Mouse (Mus musculus): ENCODE measurements around the gene Ell. TPM values are rescaled to one million over a fixed set of nuclear protein-coding genes. Genes with fewer than 3 reads are reported as not detected.

The Ell gene
- polyA plus RNA-seq, 1 experiment from 2014 or later = 15.9 TPM

DNA sequence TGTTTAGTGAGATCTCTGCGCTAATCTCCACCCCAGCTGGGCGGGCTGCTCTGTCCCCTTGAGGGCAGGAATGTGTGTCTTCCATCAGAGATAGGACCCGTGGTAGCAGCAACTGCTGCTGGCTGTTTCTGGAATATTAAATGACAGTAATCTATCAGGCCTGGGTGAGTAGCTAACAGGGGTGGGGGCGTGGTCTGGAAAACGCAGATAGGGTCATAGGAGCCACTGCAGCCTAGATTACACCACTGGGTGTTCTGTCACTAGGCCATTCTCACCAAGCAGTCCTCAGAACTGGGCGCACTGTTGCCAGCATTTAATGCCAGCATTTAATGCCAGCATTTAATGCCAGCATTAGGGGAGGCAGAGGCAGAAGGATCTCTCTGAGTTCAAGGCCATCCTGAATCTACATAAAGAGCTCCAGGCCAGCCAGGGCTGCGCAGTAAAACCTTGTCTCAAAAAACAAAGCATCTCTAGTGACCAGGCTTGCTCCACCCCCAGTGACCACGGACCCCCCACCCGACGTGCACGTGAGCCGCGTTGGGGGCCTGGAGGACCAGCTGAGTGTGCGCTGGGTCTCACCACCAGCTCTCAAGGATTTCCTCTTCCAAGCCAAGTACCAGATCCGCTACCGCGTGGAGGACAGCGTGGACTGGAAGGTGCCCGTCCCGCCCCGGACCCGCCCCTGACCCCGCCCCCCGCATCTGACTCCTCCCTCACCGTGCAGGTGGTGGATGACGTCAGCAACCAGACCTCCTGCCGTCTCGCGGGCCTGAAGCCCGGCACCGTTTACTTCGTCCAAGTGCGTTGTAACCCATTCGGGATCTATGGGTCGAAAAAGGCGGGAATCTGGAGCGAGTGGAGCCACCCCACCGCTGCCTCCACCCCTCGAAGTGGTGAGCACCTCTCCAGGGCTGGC lies 38.6 kb upstream of the Ell start:
- peak; percentile 29; the same call in 1 of the 2 replicates for ATAC-seq
- H3K9ac ChIP-seq = 0 out of 2 replicates have a peak overlapping the region, but pooled peaks have one; percentile 17
- peak overlapping the region; percentile 56 for H3K4me2 ChIP-seq (replicated peaks)
- H3K4me3 ChIP-seq (replicated peaks) = peak overlapping the region; percentile 21
- H3K36me3 ChIP-seq = no peaks in the 10 kb centered on the region
- no peaks in the 10 kb centered on the region for H3K9me3 ChIP-seq
- peaks cover 42% of the 10 kb centered on the region for H3K4me1 ChIP-seq (replicated peaks)
- peaks cover 78% of the 10 kb centered on the region for H3K27me3 ChIP-seq (replicated peaks)
- WGBS = 8% methylated on average over 39 of the region's 39 CpGs
- H3K27ac ChIP-seq = no peak overlapping the region

DNA sequence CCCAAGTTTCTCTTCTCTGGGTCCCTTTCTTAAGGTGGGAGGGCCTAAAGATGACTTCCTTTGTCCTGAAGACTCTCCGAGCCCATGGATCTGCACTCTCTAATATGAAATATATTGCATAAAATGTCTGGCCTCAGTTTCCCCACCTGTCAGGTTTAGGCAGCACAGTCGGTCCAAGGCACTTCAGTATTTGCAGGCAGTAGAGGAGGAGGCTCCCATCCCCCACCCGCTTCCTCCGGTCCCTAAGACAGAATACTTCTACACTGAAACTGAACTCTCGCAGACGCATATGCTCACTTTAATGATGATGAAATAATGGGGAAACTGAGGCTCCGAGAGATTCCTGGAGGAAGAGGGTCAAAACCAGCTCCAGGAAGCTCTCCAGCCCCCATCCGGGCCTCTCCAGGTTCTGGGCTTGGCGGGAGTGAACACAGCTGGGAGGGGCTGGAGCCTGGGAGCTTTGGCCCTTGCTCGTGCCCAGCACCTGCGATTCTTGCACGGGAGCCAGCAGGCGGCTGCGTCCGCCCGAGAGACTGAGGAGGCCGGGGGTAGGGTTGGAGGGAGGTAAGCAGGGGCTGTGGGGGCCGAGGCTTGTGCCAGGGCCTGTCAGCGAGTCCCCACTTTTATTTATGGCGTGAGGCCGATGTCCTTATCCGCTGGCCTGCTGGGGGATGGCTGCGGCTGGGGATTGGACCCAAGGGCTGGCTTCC lies 37.3 kb upstream of the Ell start:
- peak overlapping the region; percentile 8; the same call in 1 of the 2 replicates for H3K9ac ChIP-seq
- no peaks in the 10 kb centered on the region for H3K36me3 ChIP-seq
- H3K4me3 ChIP-seq (replicated peaks) = no peak overlapping the region; the same call in 1 of the 2 replicates
- peaks cover 46% of the 10 kb centered on the region for H3K4me1 ChIP-seq (replicated peaks)
- WGBS = 14% methylated on average over 23 of the region's 23 CpGs
- no peak overlapping the region for H3K27ac ChIP-seq
- peaks cover 65% of the 10 kb centered on the region for H3K27me3 ChIP-seq (replicated peaks)
- no peaks in the 10 kb centered on the region for H3K9me3 ChIP-seq
- no peak for ATAC-seq
- peak overlapping the region; percentile 46 for H3K4me2 ChIP-seq (replicated peaks)

- WGBS = 39% methylated on average over 12 of the region's 12 CpGs
- Histone ChIP-seq H3K36me3 (peaks cover 3% of the 10 kb centered on the region), H3K4me1 (replicated peaks) (peaks cover 46% of the 10 kb centered on the region), H3K9ac (peak overlapping the region; percentile 8; the same call in 1 of the 2 replicates), H3K4me2 (replicated peaks) (peak overlapping the region; percentile 46; the same call in 1 of the 2 replicates), H3K4me3 (replicated peaks) (no peak overlapping the region; the same call in 1 of the 2 replicates), H3K27me3 (replicated peaks) (peaks cover 59% of the 10 kb centered on the region), H3K9me3 (no peaks in the 10 kb centered on the region), H3K27ac (no peak overlapping the region)
- no peak for ATAC-seq
These were observed 36.7 kb upstream of the Ell start for GRCm38 (mm10) chr8:70502540-70502939.

DNA sequence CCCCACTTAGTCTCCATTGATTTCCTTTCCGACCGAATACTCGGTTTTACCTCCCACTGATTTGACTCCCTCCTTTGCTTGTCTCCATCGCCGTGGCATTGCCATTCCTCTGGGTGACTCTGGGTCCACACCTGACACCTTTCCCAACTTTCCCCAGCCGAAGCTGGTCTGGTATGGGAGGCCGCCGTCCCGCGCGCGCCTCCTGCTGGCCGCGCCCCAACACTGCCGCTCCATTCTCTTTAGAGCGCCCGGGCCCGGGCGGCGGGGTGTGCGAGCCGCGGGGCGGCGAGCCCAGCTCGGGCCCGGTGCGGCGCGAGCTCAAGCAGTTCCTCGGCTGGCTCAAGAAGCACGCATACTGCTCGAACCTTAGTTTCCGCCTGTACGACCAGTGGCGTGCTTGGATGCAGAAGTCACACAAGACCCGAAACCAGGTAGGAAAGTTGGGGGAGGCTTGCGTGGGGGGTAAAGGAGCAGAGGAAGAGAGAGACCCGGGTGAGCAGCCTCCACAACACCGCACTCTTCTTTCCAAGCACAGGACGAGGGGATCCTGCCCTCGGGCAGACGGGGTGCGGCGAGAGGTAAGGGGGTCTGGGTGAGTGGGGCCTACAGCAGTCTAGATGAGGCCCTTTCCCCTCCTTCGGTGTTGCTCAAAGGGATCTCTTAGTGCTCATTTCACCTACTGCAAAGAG lies 36.1 kb upstream of the Ell start:
- ATAC-seq = peak; percentile 27
- Histone ChIP-seq H3K36me3 (peaks cover 8% of the 10 kb centered on the region), H3K4me1 (replicated peaks) (peaks cover 50% of the 10 kb centered on the region), H3K4me3 (replicated peaks) (no peak overlapping the region), H3K9me3 (no peaks in the 10 kb centered on the region), H3K27ac (no peak overlapping the region), H3K4me2 (replicated peaks) (no peak overlapping the region; the same call in 1 of the 2 replicates), H3K9ac (no peak overlapping the region), H3K27me3 (replicated peaks) (peaks cover 55% of the 10 kb centered on the region)
- WGBS = 16% methylated on average over 46 of the region's 46 CpGs

DNA sequence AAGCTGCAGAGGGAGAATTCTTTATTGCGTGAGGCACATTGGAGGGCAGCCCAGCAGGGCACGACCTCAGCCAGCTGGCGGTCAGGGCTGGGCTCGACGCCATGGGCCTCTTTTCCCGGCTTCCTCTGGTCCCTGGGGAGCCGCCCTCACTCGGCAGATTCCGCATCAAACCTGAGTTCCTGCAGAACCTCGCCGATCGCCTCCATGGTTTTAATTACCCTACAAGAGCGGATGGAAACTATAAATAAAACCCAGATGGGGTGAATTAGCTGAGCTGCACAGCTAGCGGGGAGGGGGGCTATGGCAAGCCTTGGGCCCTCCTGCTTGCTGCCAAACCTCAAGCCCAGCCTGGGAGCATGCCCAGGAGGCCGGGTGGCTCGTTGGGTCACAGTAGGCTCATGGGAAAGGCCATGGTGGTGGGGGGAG lies 35.0 kb upstream of the Ell start:
- no peaks in the 10 kb centered on the region for H3K9me3 ChIP-seq
- 69% methylated on average over 16 of the region's 16 CpGs for WGBS
- H3K27ac ChIP-seq = no peak overlapping the region
- no peak for ATAC-seq
- H3K27me3 ChIP-seq (replicated peaks) = peaks cover 44% of the 10 kb centered on the region
- H3K36me3 ChIP-seq = peaks cover 13% of the 10 kb centered on the region
- H3K9ac ChIP-seq = no peak overlapping the region
- H3K4me2 ChIP-seq (replicated peaks) = no peak overlapping the region
- no peak overlapping the region for H3K4me3 ChIP-seq (replicated peaks)
- peaks cover 59% of the 10 kb centered on the region for H3K4me1 ChIP-seq (replicated peaks)

GRCm38 (mm10) chr8:70504851-70505250 lies 34.4 kb upstream of the Ell start:
- peaks cover 13% of the 10 kb centered on the region for H3K36me3 ChIP-seq
- 78% methylated on average over 3 of the region's 3 CpGs for WGBS
- no peak overlapping the region for H3K9ac ChIP-seq
- ATAC-seq = no peak
- no peak overlapping the region for H3K27ac ChIP-seq
- no peak overlapping the region for H3K4me3 ChIP-seq (replicated peaks)
- H3K27me3 ChIP-seq (replicated peaks) = peaks cover 38% of the 10 kb centered on the region
- H3K4me2 ChIP-seq (replicated peaks) = no peak overlapping the region
- H3K9me3 ChIP-seq = no peaks in the 10 kb centered on the region
- peaks cover 62% of the 10 kb centered on the region for H3K4me1 ChIP-seq (replicated peaks)

GRCm38 (mm10) chr8:70505698-70506327 lies 33.4 kb upstream of the Ell start:
- ATAC-seq = no peak
- Histone ChIP-seq H3K4me2 (replicated peaks) (peak overlapping the region; percentile 92), H3K27me3 (replicated peaks) (peaks cover 29% of the 10 kb centered on the region), H3K9me3 (no peaks in the 10 kb centered on the region), H3K9ac (peak overlapping the region; percentile 93), H3K4me1 (replicated peaks) (peaks cover 58% of the 10 kb centered on the region), H3K4me3 (replicated peaks) (peak overlapping the region; percentile 73), H3K27ac (peak overlapping the region; percentile 96), H3K36me3 (peaks cover 13% of the 10 kb centered on the region)
- WGBS = 34% methylated on average over 32 of the region's 32 CpGs

DNA sequence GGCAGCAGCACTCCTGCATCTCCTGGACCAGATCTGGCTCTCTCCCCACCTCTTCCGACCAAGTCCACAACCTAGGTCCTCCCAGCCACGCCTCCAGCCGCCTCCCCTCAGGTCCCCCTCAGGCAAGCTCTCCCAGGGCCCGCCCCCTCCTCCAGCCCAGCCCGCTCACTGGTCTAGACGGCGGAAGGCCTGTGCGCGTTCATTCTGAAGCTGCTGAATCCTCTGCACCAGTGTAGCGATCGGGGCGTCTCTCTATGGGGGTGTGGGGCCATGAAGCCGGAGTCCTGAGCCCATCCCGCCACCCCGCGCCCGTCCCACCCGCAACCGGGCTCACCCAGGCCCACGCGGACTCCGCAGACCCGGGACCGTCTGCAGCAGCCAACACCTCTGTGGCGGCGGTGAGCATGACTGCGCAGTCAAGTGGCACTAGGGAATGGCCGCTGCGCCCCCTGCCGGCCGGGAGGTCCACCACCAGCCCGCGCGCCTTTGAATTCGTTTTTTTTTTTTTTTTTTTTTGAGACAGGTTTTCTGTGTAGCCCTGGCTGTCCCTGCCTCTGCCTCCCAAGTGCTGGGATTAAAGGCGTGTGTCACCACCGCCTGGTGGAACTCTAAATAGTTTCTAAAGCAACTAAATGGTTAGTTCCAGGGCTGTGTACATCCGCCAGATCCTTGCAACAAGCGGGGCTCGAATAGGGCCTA lies 32.8 kb upstream of the Ell start, which contains the start of gene Rex1bd:
TSS of gene Rex1bd (minus strand) at position 425 of the 699 bp plus-strand sequence.
- Histone ChIP-seq H3K36me3 (peaks cover 13% of the 10 kb centered on the region), H3K27me3 (replicated peaks) (peaks cover 23% of the 10 kb centered on the region), H3K4me2 (replicated peaks) (peak within 1 kb of the TSS; percentile 92), H3K4me1 (replicated peaks) (peaks cover 54% of the 10 kb centered on the region), H3K27ac (peak within 1 kb of the TSS; percentile 96), H3K9me3 (no peaks in the 10 kb centered on the region), H3K9ac (peak within 1 kb of the TSS; percentile 93), H3K4me3 (replicated peaks) (peak within 1 kb of the TSS; percentile 73)
- WGBS = 2% methylated on average over 40 of the region's 40 CpGs
- peak; percentile 88 for ATAC-seq

GRCm38 (mm10) chr8:70507027-70507393 lies 32.2 kb upstream of the Ell start:
- Histone ChIP-seq H3K9ac (no peak overlapping the region), H3K4me3 (replicated peaks) (no peak overlapping the region), H3K36me3 (peaks cover 13% of the 10 kb centered on the region), H3K27me3 (replicated peaks) (peaks cover 17% of the 10 kb centered on the region), H3K27ac (peak overlapping the region; percentile 20; the same call in 1 of the 2 replicates), H3K4me2 (replicated peaks) (no peak overlapping the region; the same call in 1 of the 2 replicates), H3K9me3 (no peaks in the 10 kb centered on the region), H3K4me1 (replicated peaks) (peaks cover 55% of the 10 kb centered on the region)
- WGBS = 53% methylated on average over 5 of the region's 5 CpGs
- no peak for ATAC-seq

GRCm38 (mm10) chr8:70509281-70509952 lies 29.8 kb upstream of the Ell start:
- no peaks in the 10 kb centered on the region for H3K27me3 ChIP-seq (replicated peaks)
- no peaks in the 10 kb centered on the region for H3K9me3 ChIP-seq
- ATAC-seq = no peak
- 8% methylated on average over 25 of the region's 25 CpGs for WGBS
- peak overlapping the region; percentile 79 for H3K4me2 ChIP-seq (replicated peaks)
- H3K4me3 ChIP-seq (replicated peaks) = peak overlapping the region; percentile 97
- H3K27ac ChIP-seq = peak overlapping the region; percentile 98
- H3K36me3 ChIP-seq = peaks cover 22% of the 10 kb centered on the region
- H3K4me1 ChIP-seq (replicated peaks) = peaks cover 43% of the 10 kb centered on the region
- H3K9ac ChIP-seq = peak overlapping the region; percentile 99
